Comparison of ENCODE assay signal across 42 mouse cellular contexts in genomic region chr7:28538886-28539285, GRCm38 (mm10). TPM values are rescaled to one million over a fixed set of nuclear protein-coding genes. Genes with fewer than 3 reads are reported as not detected.
"Had no signal": no experiment of that assay in that cellular context is flagged by ENCODE, and none has a peak within 500 bp of the region (broad histone marks: within the 10 kb centered on the region; RNA-seq: fewer than 3 reads in every experiment).

No protein-coding gene starts in this region.

RNA-seq across cellular contexts. Expression of gene Sycn, which starts 1.8 kb away (rescaled TPM):
- total RNA-seq: heart, postnatal 10 days; heart, postnatal 14 days; heart, postnatal 25 days; heart, postnatal 36 days; heart, postnatal 4 days; hematopoietic stem cell, adult 5-6 weeks; hindbrain, postnatal 0 days; layer of hippocampus, adult 18-20 months; layer of hippocampus, adult 2 months; layer of hippocampus, adult 8-10 months; layer of hippocampus, postnatal 10 days; layer of hippocampus, postnatal 14 days; layer of hippocampus, postnatal 25 days; layer of hippocampus, postnatal 36 days; left cerebral cortex, adult 18-20 months; left cerebral cortex, adult 2 months; left cerebral cortex, adult 8-10 months had no signal
- polyA plus RNA-seq: heart, embryonic 11.5 days; heart, embryonic 12.5 days; heart, embryonic 13.5 days; heart, embryonic 14.5 days; heart, embryonic 15.5 days; heart, embryonic 16.5 days; heart, postnatal 0 days; hindbrain, embryonic 10.5 days; hindbrain, embryonic 11.5 days; hindbrain, embryonic 12.5 days; hindbrain, embryonic 13.5 days; hindbrain, embryonic 14.5 days; hindbrain, embryonic 15.5 days; hindbrain, embryonic 16.5 days; hindbrain, postnatal 0 days; inflammation-experienced regulatory T-cells, adult 6 months; kidney, embryonic 14.5 days; kidney, embryonic 15.5 days; kidney, embryonic 16.5 days had no signal

RNA-seq across cellular contexts. Expression of gene Nccrp1, which starts 8.2 kb away (rescaled TPM):
- total RNA-seq: heart, postnatal 10 days; heart, postnatal 14 days; heart, postnatal 25 days; heart, postnatal 36 days; heart, postnatal 4 days; hematopoietic stem cell, adult 5-6 weeks; hindbrain, postnatal 0 days had no signal
- polyA plus RNA-seq: heart, embryonic 11.5 days; heart, embryonic 12.5 days; heart, embryonic 13.5 days; heart, embryonic 14.5 days; heart, embryonic 15.5 days; heart, embryonic 16.5 days; heart, postnatal 0 days; hindbrain, embryonic 10.5 days; hindbrain, embryonic 11.5 days; hindbrain, embryonic 12.5 days; hindbrain, embryonic 13.5 days; hindbrain, embryonic 16.5 days; intestine, embryonic 14.5 days; intestine, embryonic 15.5 days; intestine, postnatal 0 days; kidney, embryonic 14.5 days; kidney, embryonic 15.5 days; kidney, embryonic 16.5 days had no signal

RNA-seq across cellular contexts. Expression of gene Ifnl3, which starts 16.2 kb away (rescaled TPM):
- total RNA-seq: heart, postnatal 10 days; heart, postnatal 14 days; heart, postnatal 25 days; heart, postnatal 36 days; heart, postnatal 4 days; hematopoietic stem cell, adult 5-6 weeks; hindbrain, postnatal 0 days; layer of hippocampus, adult 18-20 months; layer of hippocampus, adult 2 months; layer of hippocampus, adult 8-10 months; layer of hippocampus, postnatal 10 days; layer of hippocampus, postnatal 14 days; layer of hippocampus, postnatal 25 days; layer of hippocampus, postnatal 36 days; left cerebral cortex, adult 18-20 months; left cerebral cortex, adult 2 months; left cerebral cortex, adult 8-10 months had no signal
- polyA plus RNA-seq: heart, embryonic 11.5 days; heart, embryonic 12.5 days; heart, embryonic 13.5 days; heart, embryonic 14.5 days; heart, embryonic 15.5 days; heart, embryonic 16.5 days; heart, postnatal 0 days; hindbrain, embryonic 10.5 days; hindbrain, embryonic 11.5 days; hindbrain, embryonic 12.5 days; hindbrain, embryonic 13.5 days; hindbrain, embryonic 14.5 days; hindbrain, embryonic 15.5 days; hindbrain, embryonic 16.5 days; hindbrain, postnatal 0 days; inflammation-experienced regulatory T-cells, adult 6 months; intestine, embryonic 14.5 days; intestine, embryonic 15.5 days; intestine, embryonic 16.5 days; intestine, postnatal 0 days; kidney, adult 2 months; kidney, embryonic 14.5 days; kidney, embryonic 15.5 days; kidney, embryonic 16.5 days; kidney, postnatal 0 days; large intestine, adult 2 months had no signal

RNA-seq across cellular contexts. Expression of gene Ifnl2, which starts 28.6 kb away (rescaled TPM):
- total RNA-seq: heart, postnatal 10 days; heart, postnatal 14 days; heart, postnatal 25 days; heart, postnatal 36 days; heart, postnatal 4 days; hematopoietic stem cell, adult 5-6 weeks; hindbrain, postnatal 0 days; layer of hippocampus, adult 18-20 months; layer of hippocampus, adult 2 months; layer of hippocampus, adult 8-10 months; layer of hippocampus, postnatal 10 days; layer of hippocampus, postnatal 14 days; layer of hippocampus, postnatal 25 days; layer of hippocampus, postnatal 36 days; left cerebral cortex, adult 18-20 months; left cerebral cortex, adult 2 months; left cerebral cortex, adult 8-10 months had no signal
- polyA plus RNA-seq: heart, embryonic 11.5 days; heart, embryonic 12.5 days; heart, embryonic 13.5 days; heart, embryonic 14.5 days; heart, embryonic 15.5 days; heart, embryonic 16.5 days; heart, postnatal 0 days; hindbrain, embryonic 10.5 days; hindbrain, embryonic 11.5 days; hindbrain, embryonic 12.5 days; hindbrain, embryonic 13.5 days; hindbrain, embryonic 14.5 days; hindbrain, embryonic 15.5 days; hindbrain, embryonic 16.5 days; hindbrain, postnatal 0 days; inflammation-experienced regulatory T-cells, adult 6 months; intestine, embryonic 14.5 days; intestine, embryonic 15.5 days; intestine, embryonic 16.5 days; intestine, postnatal 0 days; kidney, adult 2 months; kidney, embryonic 14.5 days; kidney, embryonic 15.5 days; kidney, embryonic 16.5 days; kidney, postnatal 0 days; large intestine, adult 2 months had no signal
